Mouse (Mus musculus): ENCODE measurements around the gene Odaph.

GRCm38 (mm10) chr5:92011756-92012155, 24.5 kb downstream of the Odaph start:
- TF ChIP-seq CTCF (conservative IDR thresholded peaks at IDR 0.05; ENCODE audit: insufficient read depth, insufficient read length, low read depth, low read length) (no peak), POLR2A (IDR thresholded peaks at IDR 0.05; ENCODE audit: low read depth, low read length) (no peak)
